Mouse (Mus musculus) myocyte (in vitro differentiated cells): ENCODE data around the gene Hist2h2be. TPM values are rescaled to one million over a fixed set of nuclear protein-coding genes. Genes with fewer than 3 reads are reported as not detected.
"Not testable (repeated sequence)": the region's sequence is repeated elsewhere in the genome, so short reads cannot be mapped to it uniquely, and the experiment has no call there.

Source experiments
- H3K27me3 ChIP-seq: one replicate; pipeline ENCODE4 v1.6.1; 2011; ENCODE audit not compliant: control insufficient read depth, insufficient read depth, insufficient read length
- H3K36me3 ChIP-seq: one replicate; pipeline ENCODE4 v1.6.1; 2011; ENCODE audit not compliant: control insufficient read depth, insufficient read depth
- H3K4me2 ChIP-seq: one replicate; pipeline ENCODE4 v1.6.1; 2011; ENCODE audit warnings: low read depth, control low read depth
- H3K4me3 ChIP-seq: one replicate; pipeline ENCODE4 v1.5.1; 2011; ENCODE audit warnings: mild to moderate bottlenecking, control low read depth, moderate library complexity
- H3K79me2 ChIP-seq: one replicate; pipeline ENCODE4 v1.6.1; 2011; ENCODE audit not compliant: control insufficient read depth, insufficient read depth
- H3ac ChIP-seq: one replicate; pipeline ENCODE4 v1.6.1; 2011; ENCODE audit not compliant: control insufficient read depth, insufficient read length
- CEBPB ChIP-seq: IDR thresholded peaks from 2 replicates; pipeline ENCODE4 v1.6.1; 2011; ENCODE audit warnings: mild to moderate bottlenecking, moderate library complexity; ENCODE audit not compliant: poor library complexity, insufficient read depth, severe bottlenecking
- E2F4 ChIP-seq: IDR thresholded peaks from one replicate; pipeline ENCODE4 v1.6.1; 2011; ENCODE audit warnings: mild to moderate bottlenecking, control low read depth, moderate library complexity; ENCODE audit not compliant: insufficient read depth
- MAX ChIP-seq: IDR thresholded peaks from one replicate; pipeline ENCODE4 v1.6.1; 2011; ENCODE audit warnings: low read depth, mild to moderate bottlenecking, control low read depth
- MYOD1 ChIP-seq, 3 experiments: IDR thresholded peaks; one replicate each; pipeline ENCODE4 v1.6.1; 2011; ENCODE audit warnings: control low read depth in 2 of 3, low read depth in 2 of 3, mild to moderate bottlenecking in 2 of 3, moderate library complexity in 1 of 3; ENCODE audit not compliant: insufficient read length in 2 of 3, control insufficient read depth in 1 of 3
- MYOG ChIP-seq, 3 experiments: IDR thresholded peaks; one replicate each; pipeline ENCODE4 v1.6.1; 2011; ENCODE audit warnings: control low read depth in 2 of 3, low read depth in 2 of 3, mild to moderate bottlenecking in 2 of 3; ENCODE audit not compliant: insufficient read length in 2 of 3, control insufficient read depth in 1 of 3, insufficient read depth in 1 of 3
- POLR2A ChIP-seq: IDR thresholded peaks from one replicate; pipeline ENCODE4 v1.6.1; 2011; ENCODE audit warnings: low read depth, mild to moderate bottlenecking, control low read depth, moderate library complexity; ENCODE audit not compliant: insufficient read length
- POLR2AphosphoS2 ChIP-seq: IDR thresholded peaks from one replicate; pipeline ENCODE4 v1.6.1; 2011; ENCODE audit warnings: low read depth, control low read depth; ENCODE audit not compliant: insufficient read length
- REST ChIP-seq: IDR thresholded peaks from one replicate; pipeline ENCODE4 v1.6.1; 2011; ENCODE audit warnings: mild to moderate bottlenecking, control low read depth, moderate library complexity; ENCODE audit not compliant: insufficient read depth, insufficient read length
- SRF ChIP-seq: IDR thresholded peaks from one replicate; pipeline ENCODE4 v1.6.1; 2011; ENCODE audit warnings: low read depth; ENCODE audit not compliant: control insufficient read depth, insufficient read length
- TCF12 ChIP-seq: IDR thresholded peaks from one replicate; pipeline ENCODE4 v1.6.1; 2011; ENCODE audit warnings: mild to moderate bottlenecking, control low read depth; ENCODE audit not compliant: poor library complexity, insufficient read depth, severe bottlenecking
- TCF3 ChIP-seq: IDR thresholded peaks from one replicate; pipeline ENCODE4 v1.6.1; 2011; ENCODE audit warnings: low read depth, control low read depth; ENCODE audit not compliant: insufficient read length
- USF1 ChIP-seq: IDR thresholded peaks from one replicate; pipeline ENCODE4 v1.6.1; 2011; ENCODE audit warnings: low read depth, mild to moderate bottlenecking, control low read depth, moderate library complexity
- polyA plus RNA-seq: library from polyadenylated mRNA; unstranded; fragments of >200 nt; fragmentation: generic; extraction: Trizol; gene quantifications from one replicate; pipeline ENCODE4 v1.2.1, GENCODE M21; 2012; ENCODE audit warnings: missing spikeins

Gene Hist2h2be
- polyA plus RNA-seq, 1 experiment = 2.2 TPM

GRCm38 (mm10) chr3:96239949-96240798 lies 19.3 kb downstream of the Hist2h2be start, which contains the start of gene Hist2h2aa2:
Gene Hist2h2aa2 (minus strand): TSS chr3:96240276.
- TF ChIP-seq CEBPB (0 out of 2 replicates have a peak, but pooled peaks have one; percentile 9), POLR2AphosphoS2 (peak; percentile 67), POLR2A (peak; percentile 62)
- not testable (repeated sequence) for H3ac ChIP-seq, H3K36me3 ChIP-seq, H3K79me2 ChIP-seq, H3K27me3 ChIP-seq
- H3K4me3 ChIP-seq = peak within 1 kb of the TSS; percentile 26
- peak within 1 kb of the TSS; percentile 69 for H3K4me2 ChIP-seq

- no peak overlapping the region for H3ac ChIP-seq
- no peaks in the 10 kb centered on the region for H3K79me2 ChIP-seq
- peak overlapping the region; percentile 69 for H3K4me2 ChIP-seq
- H3K4me3 ChIP-seq = no peak overlapping the region
- TF ChIP-seq TCF12 = no peak
- no peak for TF ChIP-seq REST
- TF ChIP-seq SRF = no peak
- TF ChIP-seq POLR2AphosphoS2 = no peak
- TF ChIP-seq MYOG (IDR thresholded peaks at IDR 0.05; ENCODE audit: control insufficient read depth in 1 of 3, insufficient read depth in 1 of 3, insufficient read length in 2 of 3, low read depth in 2 of 3) = no peak
- TF ChIP-seq CEBPB = no peak
- no peak for TF ChIP-seq E2F4
- no peak for TF ChIP-seq USF1
- TF ChIP-seq MYOD1 (IDR thresholded peaks at IDR 0.05; ENCODE audit: control insufficient read depth in 1 of 3, insufficient read length in 2 of 3, low read depth in 2 of 3) = no peak
- no peak for TF ChIP-seq TCF3
- TF ChIP-seq MAX = no peak
- TF ChIP-seq POLR2A = no peak
- no peaks in the 10 kb centered on the region for H3K36me3 ChIP-seq
- no peaks in the 10 kb centered on the region for H3K27me3 ChIP-seq
These were observed 19.9 kb downstream of the Hist2h2be start for GRCm38 (mm10) chr3:96240799-96241197.

GRCm38 (mm10) chr3:96243921-96244572 lies 23.1 kb downstream of the Hist2h2be start:
- Histone ChIP-seq H3K79me2 (peaks cover 5% of the 10 kb centered on the region), H3K4me3 (peak overlapping the region; percentile 35), H3K4me2 (peak overlapping the region; percentile 69), H3ac (no peak overlapping the region), H3K36me3 (no peaks in the 10 kb centered on the region), H3K27me3 (no peaks in the 10 kb centered on the region)
- TF ChIP-seq E2F4 (no peak), MYOG (IDR thresholded peaks at IDR 0.05; ENCODE audit: control insufficient read depth in 1 of 3, insufficient read depth in 1 of 3, insufficient read length in 2 of 3, low read depth in 2 of 3) (no peak), MAX (no peak), POLR2AphosphoS2 (no peak), TCF12 (no peak), TCF3 (no peak), USF1 (no peak), SRF (no peak), MYOD1 (IDR thresholded peaks at IDR 0.05; ENCODE audit: control insufficient read depth in 1 of 3, insufficient read length in 2 of 3, low read depth in 2 of 3) (no peak), CEBPB (no peak), REST (no peak), POLR2A (no peak)

DNA sequence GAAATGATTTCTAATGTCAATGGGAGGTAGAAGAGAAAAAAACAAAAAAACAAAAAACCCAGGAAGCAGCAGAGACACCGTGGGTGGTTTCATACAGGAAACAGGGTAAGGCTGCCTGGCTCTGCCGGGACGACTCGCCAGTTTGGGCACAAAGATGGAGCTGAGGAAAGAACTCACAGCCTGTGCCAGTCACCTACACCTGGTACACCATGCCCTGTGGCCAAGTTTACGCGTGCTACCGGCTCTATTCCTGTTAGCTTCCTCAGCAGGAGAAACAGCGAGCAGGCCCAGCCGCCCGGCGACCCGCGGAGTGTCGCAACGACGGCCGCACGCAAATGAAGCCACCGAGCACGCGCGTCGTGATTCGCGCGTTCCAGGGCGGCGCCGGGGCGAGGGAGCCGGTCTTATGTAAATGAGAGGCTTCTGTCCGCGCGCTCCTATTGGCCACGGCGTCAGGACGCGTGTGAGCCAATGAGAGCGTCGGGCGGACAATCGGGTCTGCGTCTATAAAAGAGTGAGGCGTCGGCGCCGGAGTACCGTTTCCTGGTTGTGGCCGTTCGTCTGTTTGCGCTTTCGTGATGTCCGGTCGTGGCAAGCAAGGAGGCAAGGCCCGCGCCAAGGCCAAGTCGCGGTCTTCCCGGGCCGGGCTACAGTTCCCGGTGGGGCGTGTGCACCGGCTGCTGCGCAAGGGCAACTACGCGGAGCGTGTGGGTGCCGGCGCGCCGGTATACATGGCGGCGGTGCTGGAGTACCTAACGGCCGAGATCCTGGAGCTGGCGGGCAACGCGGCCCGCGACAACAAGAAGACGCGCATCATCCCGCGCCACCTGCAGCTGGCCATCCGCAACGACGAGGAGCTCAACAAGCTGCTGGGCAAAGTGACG lies 24.3 kb downstream of the Hist2h2be start, which contains the start of gene Hist2h2aa1:
Gene Hist2h2aa1, plus strand, starts transcription at position 495 of the 884 bp plus-strand sequence.
- Histone ChIP-seq H3K4me2 (peak within 1 kb of the TSS; percentile 69), H3ac (peak within 1 kb of the TSS; percentile 87), H3K4me3 (peak within 1 kb of the TSS; percentile 35)
- H3K27me3 ChIP-seq, H3K79me2 ChIP-seq, H3K36me3 ChIP-seq: not testable (repeated sequence)
- TF ChIP-seq CEBPB (peak; percentile 63), POLR2A (peak; percentile 76), POLR2AphosphoS2 (peak; percentile 87)

- not testable (repeated sequence) for H3ac ChIP-seq, H3K36me3 ChIP-seq, H3K79me2 ChIP-seq, H3K4me3 ChIP-seq, H3K27me3 ChIP-seq, H3K4me2 ChIP-seq
These were observed 25.1 kb downstream of the Hist2h2be start for GRCm38 (mm10) chr3:96246018-96246417.

DNA sequence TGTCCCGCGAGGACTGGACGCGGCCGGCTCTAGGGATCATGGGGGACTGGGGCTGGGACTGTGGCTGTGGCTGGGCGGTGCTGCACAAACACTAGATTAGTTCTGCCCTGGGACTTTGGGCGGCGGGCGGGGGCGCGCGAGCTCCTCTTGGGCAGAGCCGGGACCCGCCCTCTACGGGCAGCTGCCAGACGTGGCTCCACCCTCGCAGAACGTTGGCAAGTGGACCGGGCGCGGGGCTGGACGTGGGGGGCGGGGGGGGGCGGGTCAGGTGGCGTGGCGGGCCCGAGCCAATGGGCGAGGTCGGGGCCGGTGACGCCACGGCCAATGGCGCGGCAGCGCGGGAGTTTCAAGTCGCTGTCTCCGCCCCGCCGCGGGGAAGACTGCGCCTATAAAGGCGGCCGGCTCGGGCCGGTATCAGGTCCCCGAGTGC lies 25.5 kb downstream of the Hist2h2be start, which contains the start of gene Hist2h3c1:
Gene Hist2h3c1, plus strand, starts transcription at position 259 of the 430 bp plus-strand sequence.
- not testable (repeated sequence) for H3K79me2 ChIP-seq, H3K36me3 ChIP-seq, H3K27me3 ChIP-seq
- Histone ChIP-seq H3K4me3 (peak within 1 kb of the TSS; percentile 35), H3ac (peak within 1 kb of the TSS; percentile 87), H3K4me2 (peak within 1 kb of the TSS; percentile 74)
